Mouse (Mus musculus): ENCODE data around the gene Ppp2r5c. TPM values are rescaled to one million over a fixed set of nuclear protein-coding genes. Genes with fewer than 3 reads are reported as not detected.

Gene Ppp2r5c
- total and polyA plus RNA-seq, 2 experiments, result 12.5 to 29.4 TPM

DNA sequence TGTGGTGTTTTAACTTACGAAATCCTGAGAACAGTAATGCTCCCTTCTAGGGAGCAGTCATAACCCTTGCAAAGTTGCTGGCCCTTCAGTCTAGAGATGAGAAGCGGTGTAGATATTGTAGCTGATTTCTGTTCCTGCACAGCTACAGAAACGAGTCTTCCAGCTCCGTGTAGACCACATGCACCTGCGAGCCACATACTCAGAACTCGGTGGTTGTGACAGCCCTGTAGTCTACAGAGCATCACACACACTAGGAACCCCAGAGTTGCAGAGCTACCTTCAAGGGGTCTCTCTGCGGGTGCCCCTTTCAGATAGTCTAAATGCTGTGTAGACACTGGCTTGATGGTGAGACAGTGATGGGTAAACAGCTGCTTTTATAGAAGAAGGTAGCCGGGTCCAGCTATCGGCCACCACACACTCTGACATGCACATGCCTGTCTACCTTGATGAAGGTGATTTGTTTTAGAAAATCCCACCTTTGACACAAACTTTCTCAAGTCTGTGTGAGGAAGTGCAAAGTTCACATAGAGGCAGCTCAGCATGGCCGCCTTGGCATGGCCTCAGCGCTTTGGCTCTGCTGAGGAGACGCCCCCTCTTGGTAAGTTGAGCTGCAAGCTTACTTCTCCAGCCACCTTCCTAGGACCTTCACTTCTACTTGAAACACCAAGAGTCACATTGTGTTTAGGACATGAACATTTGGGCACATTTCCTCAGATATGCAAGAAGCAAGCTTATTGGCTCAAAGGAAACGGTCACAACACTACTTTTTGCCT lies 46.9 kb downstream of the Ppp2r5c start:
- no peak for TF ChIP-seq CTCF (IDR thresholded peaks at IDR 0.05; ENCODE audit: low read depth, low read length)
- no peak for TF ChIP-seq POLR2A (IDR thresholded peaks at IDR 0.05; ENCODE audit: extremely low read depth, insufficient read depth, low read length)
- Histone ChIP-seq H3K4me3 (ENCODE audit: insufficient read depth, low read depth, low read length) (no peak overlapping the region), H3K79me2 (ENCODE audit: control insufficient read depth, insufficient read depth, low read length) (peaks cover 69% of the 10 kb centered on the region), H3K36me3 (ENCODE audit: control insufficient read depth, insufficient read depth, low read length) (no peaks in the 10 kb centered on the region), H3K27ac (replicated peaks; ENCODE audit: insufficient read depth, low read depth, low read length) (no peak overlapping the region), H3K4me1 (ENCODE audit: control insufficient read depth, insufficient read depth, low read length) (peaks cover 15% of the 10 kb centered on the region; the same call in 1 of the 2 replicates), H3K9ac (ENCODE audit: low read depth, low read length) (no peak overlapping the region), H3K27me3 (ENCODE audit: control insufficient read depth, insufficient read depth, low read length) (no peaks in the 10 kb centered on the region)
- WGBS, result 95% methylated on average over 13 of the region's 13 CpGs
- no peak for DNase-seq (ENCODE audit: extremely low read depth, low read depth, low spot score)

DNA sequence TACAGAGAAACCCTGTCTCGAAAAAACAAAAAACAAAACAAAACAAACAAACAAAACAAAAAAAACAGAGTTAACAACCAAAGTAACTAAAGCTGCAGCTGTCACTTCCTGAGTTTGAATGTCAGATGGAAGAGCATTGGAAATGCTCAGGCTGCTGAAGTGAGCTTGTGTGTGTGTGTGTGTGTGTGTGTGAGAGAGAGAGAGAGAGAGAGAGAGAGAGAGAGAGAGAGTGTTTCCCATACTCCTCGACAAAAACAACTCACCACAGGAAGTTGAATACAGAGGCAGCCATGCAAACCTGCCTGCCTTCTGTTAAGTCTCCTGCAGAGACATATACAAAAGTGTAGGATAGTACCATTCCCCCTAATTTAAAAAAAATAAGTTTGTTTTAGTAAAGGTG lies 47.9 kb downstream of the Ppp2r5c start:
- H3K9ac ChIP-seq (ENCODE audit: low read depth, low read length), result no peak overlapping the region
- 72% methylated on average over 2 of the region's 2 CpGs for WGBS

DNA sequence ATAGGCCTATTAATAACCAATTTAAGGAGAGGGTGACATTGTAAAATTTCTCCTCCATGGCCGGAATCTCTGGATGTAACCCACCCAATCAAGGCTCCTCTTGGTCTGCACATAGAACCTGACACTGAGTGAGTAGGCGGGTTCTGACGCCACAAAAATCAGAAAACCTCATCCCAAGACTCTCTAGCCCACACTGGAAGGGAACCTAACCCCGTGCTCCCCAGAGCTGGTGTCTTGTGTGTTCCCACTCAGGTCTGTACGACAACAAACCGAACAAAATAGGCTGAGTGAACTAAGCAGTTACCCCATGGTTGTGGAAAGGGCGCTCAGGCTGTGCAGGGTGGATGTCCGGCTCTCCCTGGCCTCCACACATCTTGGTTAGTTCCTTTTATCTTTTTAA lies 48.3 kb downstream of the Ppp2r5c start:
- H3K36me3 ChIP-seq (ENCODE audit: control insufficient read depth, insufficient read depth, low read length), result no peaks in the 10 kb centered on the region
- H3K79me2 ChIP-seq (ENCODE audit: control insufficient read depth, insufficient read depth, low read length), result peaks cover 64% of the 10 kb centered on the region
- H3K27me3 ChIP-seq (ENCODE audit: control insufficient read depth, insufficient read depth, low read length), result no peaks in the 10 kb centered on the region
- 93% methylated on average over 8 of the region's 8 CpGs for WGBS
- no peak overlapping the region for H3K4me3 ChIP-seq (ENCODE audit: insufficient read depth, low read depth, low read length)
- H3K9ac ChIP-seq (ENCODE audit: low read depth, low read length), result no peak overlapping the region
- H3K4me1 ChIP-seq (ENCODE audit: control insufficient read depth, insufficient read depth, low read length), result peaks cover 14% of the 10 kb centered on the region; the same call in 1 of the 2 replicates
- no peak for TF ChIP-seq POLR2A (IDR thresholded peaks at IDR 0.05; ENCODE audit: extremely low read depth, insufficient read depth, low read length)
- TF ChIP-seq CTCF (IDR thresholded peaks at IDR 0.05; ENCODE audit: low read depth, low read length), result no peak
- H3K27ac ChIP-seq (replicated peaks; ENCODE audit: insufficient read depth, low read depth, low read length), result no peak overlapping the region
- DNase-seq (ENCODE audit: extremely low read depth, low read depth, low spot score), result no peak

More for the DNA sequence above, 47.9 kb downstream of the Ppp2r5c start:
- peaks cover 13% of the 10 kb centered on the region; the same call in 1 of the 2 replicates for H3K4me1 ChIP-seq (ENCODE audit: control insufficient read depth, insufficient read depth, low read length)
- H3K4me3 ChIP-seq (ENCODE audit: insufficient read depth, low read depth, low read length), result no peak overlapping the region
- H3K27me3 ChIP-seq (ENCODE audit: control insufficient read depth, insufficient read depth, low read length), result no peaks in the 10 kb centered on the region
- no peak for TF ChIP-seq CTCF (IDR thresholded peaks at IDR 0.05; ENCODE audit: low read depth, low read length)
- TF ChIP-seq POLR2A (IDR thresholded peaks at IDR 0.05; ENCODE audit: extremely low read depth, insufficient read depth, low read length), result no peak
- H3K36me3 ChIP-seq (ENCODE audit: control insufficient read depth, insufficient read depth, low read length), result no peaks in the 10 kb centered on the region
- no peak for DNase-seq (ENCODE audit: extremely low read depth, low read depth, low spot score)
- H3K79me2 ChIP-seq (ENCODE audit: control insufficient read depth, insufficient read depth, low read length), result peaks cover 65% of the 10 kb centered on the region
- no peak overlapping the region for H3K27ac ChIP-seq (replicated peaks; ENCODE audit: insufficient read depth, low read depth, low read length)

DNA sequence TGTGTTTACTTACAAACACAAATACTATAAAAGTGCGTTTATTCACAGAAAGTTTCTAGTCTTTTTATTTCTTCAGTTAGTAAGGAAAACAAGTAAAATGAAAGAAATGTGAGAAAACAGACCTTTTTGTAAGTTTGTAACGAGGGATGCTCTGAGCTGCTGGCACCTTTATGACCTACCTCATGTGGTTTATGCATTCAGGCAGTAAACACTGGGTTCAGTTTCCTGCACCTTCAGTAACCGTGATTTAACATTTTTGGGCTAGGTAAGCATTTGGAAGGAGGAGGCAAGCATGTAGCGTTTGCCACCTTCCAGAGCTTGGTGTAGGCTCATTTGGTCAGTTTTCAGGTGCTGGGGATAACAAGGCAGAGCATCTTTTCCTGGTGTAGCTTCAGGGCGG lies 49.1 kb downstream of the Ppp2r5c start:
- no peaks in the 10 kb centered on the region for H3K27me3 ChIP-seq (ENCODE audit: control insufficient read depth, insufficient read depth, low read length)
- no peak overlapping the region for H3K4me3 ChIP-seq (ENCODE audit: insufficient read depth, low read depth, low read length)
- H3K4me1 ChIP-seq (ENCODE audit: control insufficient read depth, insufficient read depth, low read length), result peaks cover 15% of the 10 kb centered on the region; the same call in 1 of the 2 replicates
- no peak overlapping the region for H3K27ac ChIP-seq (replicated peaks; ENCODE audit: insufficient read depth, low read depth, low read length)
- WGBS, result 77% methylated on average over 5 of the region's 5 CpGs
- no peaks in the 10 kb centered on the region for H3K36me3 ChIP-seq (ENCODE audit: control insufficient read depth, insufficient read depth, low read length)
- DNase-seq (ENCODE audit: extremely low read depth, low read depth, low spot score), result no peak
- H3K9ac ChIP-seq (ENCODE audit: low read depth, low read length), result no peak overlapping the region
- no peak for TF ChIP-seq CTCF (IDR thresholded peaks at IDR 0.05; ENCODE audit: low read depth, low read length)
- no peak for TF ChIP-seq POLR2A (IDR thresholded peaks at IDR 0.05; ENCODE audit: extremely low read depth, insufficient read depth, low read length)
- peaks cover 65% of the 10 kb centered on the region for H3K79me2 ChIP-seq (ENCODE audit: control insufficient read depth, insufficient read depth, low read length)

DNA sequence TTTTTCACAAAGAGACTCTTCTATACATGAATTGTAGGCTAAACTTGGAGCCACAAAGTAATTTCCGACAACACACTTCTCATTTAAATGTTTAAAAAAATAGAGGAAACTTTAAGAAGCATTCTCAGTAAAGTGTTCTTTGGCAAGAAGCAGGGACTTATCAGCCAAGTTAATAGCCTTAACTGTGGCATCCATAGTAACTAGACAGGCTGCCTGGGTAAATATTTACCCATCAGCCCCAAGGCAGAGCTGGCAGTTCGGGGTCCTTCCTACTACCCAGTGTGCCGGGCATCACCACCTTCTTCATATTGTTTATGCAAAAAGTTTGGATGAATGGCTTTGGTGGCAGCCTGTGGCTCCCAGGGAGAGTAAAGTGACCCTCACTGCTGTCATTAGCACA lies 50.1 kb downstream of the Ppp2r5c start:
- TF ChIP-seq CTCF (IDR thresholded peaks at IDR 0.05; ENCODE audit: low read depth, low read length) (no peak), POLR2A (IDR thresholded peaks at IDR 0.05; ENCODE audit: extremely low read depth, insufficient read depth, low read length) (no peak)
- Histone ChIP-seq H3K27ac (replicated peaks; ENCODE audit: insufficient read depth, low read depth, low read length) (no peak overlapping the region), H3K4me1 (ENCODE audit: control insufficient read depth, insufficient read depth, low read length) (peaks cover 15% of the 10 kb centered on the region; the same call in 1 of the 2 replicates), H3K36me3 (ENCODE audit: control insufficient read depth, insufficient read depth, low read length) (no peaks in the 10 kb centered on the region), H3K79me2 (ENCODE audit: control insufficient read depth, insufficient read depth, low read length) (peaks cover 65% of the 10 kb centered on the region), H3K27me3 (ENCODE audit: control insufficient read depth, insufficient read depth, low read length) (no peaks in the 10 kb centered on the region), H3K4me3 (ENCODE audit: insufficient read depth, low read depth, low read length) (no peak overlapping the region), H3K9ac (ENCODE audit: low read depth, low read length) (no peak overlapping the region)
- DNase-seq (ENCODE audit: extremely low read depth, low read depth, low spot score), result no peak
- 30% methylated on average over 3 of the region's 3 CpGs for WGBS

DNA sequence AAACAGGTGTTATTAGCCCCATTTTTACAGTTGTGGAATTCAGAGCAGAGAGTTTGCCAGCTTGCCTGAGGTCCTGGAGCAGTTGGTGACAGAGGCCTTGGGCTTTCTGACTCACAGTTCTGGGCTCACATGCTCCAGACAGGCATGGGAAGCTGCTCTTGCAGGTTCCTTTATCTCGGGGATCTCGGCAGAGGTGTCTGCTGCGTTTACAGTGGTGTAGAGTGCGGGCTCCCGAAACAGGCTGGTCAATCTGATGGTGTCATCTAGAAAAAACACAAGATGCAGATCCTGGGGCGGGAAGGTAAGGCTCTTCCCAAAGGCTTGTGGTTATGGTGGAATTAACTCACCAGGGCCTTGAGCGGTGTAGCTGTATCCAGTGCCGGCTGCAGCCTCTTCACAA lies 50.6 kb downstream of the Ppp2r5c start:
- H3K4me1 ChIP-seq (ENCODE audit: control insufficient read depth, insufficient read depth, low read length), result peaks cover 15% of the 10 kb centered on the region; the same call in 1 of the 2 replicates
- H3K27ac ChIP-seq (replicated peaks; ENCODE audit: insufficient read depth, low read depth, low read length), result no peak overlapping the region
- DNase-seq (ENCODE audit: extremely low read depth, low read depth, low spot score), result no peak

More for the DNA sequence above, 50.6 kb downstream of the Ppp2r5c start:
- Histone ChIP-seq H3K79me2 (ENCODE audit: control insufficient read depth, insufficient read depth, low read length) (peaks cover 70% of the 10 kb centered on the region), H3K36me3 (ENCODE audit: control insufficient read depth, insufficient read depth, low read length) (no peaks in the 10 kb centered on the region), H3K27me3 (ENCODE audit: control insufficient read depth, insufficient read depth, low read length) (no peaks in the 10 kb centered on the region), H3K9ac (ENCODE audit: low read depth, low read length) (no peak overlapping the region), H3K4me3 (ENCODE audit: insufficient read depth, low read depth, low read length) (no peak overlapping the region)
- 79% methylated on average over 8 of the region's 8 CpGs for WGBS
- TF ChIP-seq POLR2A (IDR thresholded peaks at IDR 0.05; ENCODE audit: extremely low read depth, insufficient read depth, low read length), result no peak
- no peak for TF ChIP-seq CTCF (IDR thresholded peaks at IDR 0.05; ENCODE audit: low read depth, low read length)
